Mouse (Mus musculus) heart, embryonic 13.5 days (tissue): Measurements from ENCODE around the gene Ncor1. TPM values are rescaled to one million over a fixed set of nuclear protein-coding genes. Genes with fewer than 3 reads are reported as not detected.
"Not testable (repeated sequence)": the region's sequence is repeated elsewhere in the genome, so short reads cannot be mapped to it uniquely, and the experiment has no call there.

ENCODE experiments used
- ATAC-seq: fragments of 200-750 bp; cut with Nextera tagmentation; 2 replicates; pipeline ENCODE4 v1.8.0; 2017; ENCODE audit warnings: moderate TSS enrichment; ENCODE audit not compliant: insufficient number of reproducible peaks, low FRiP score, low TSS enrichment; ENCODE audit errors: extremely low read depth
- H3K27ac ChIP-seq: fragments of 300-500 bp; sonication (generic); replicated peaks from 2 replicates; pipeline ENCODE4 v1.5.1; 2015; ENCODE audit warnings: moderate library complexity, mild to moderate bottlenecking, inconsistent platforms
- H3K27me3 ChIP-seq: fragments of 300-500 bp; sonication (generic); replicated peaks from 2 replicates; pipeline ENCODE4 v1.6.1; 2015; ENCODE audit warnings: mild to moderate bottlenecking, inconsistent platforms
- H3K36me3 ChIP-seq: fragments of 300-500 bp; sonication (generic); 2 replicates; pipeline ENCODE4 v1.6.1; 2015; ENCODE audit warnings: mild to moderate bottlenecking, inconsistent platforms
- H3K4me1 ChIP-seq: fragments of 300-500 bp; sonication (generic); 2 replicates; pipeline ENCODE4 v1.6.1; 2015; ENCODE audit warnings: inconsistent platforms
- H3K4me2 ChIP-seq: fragments of 300-500 bp; sonication (generic); 2 replicates; pipeline ENCODE4 v1.6.1; 2015; ENCODE audit warnings: inconsistent platforms, mild to moderate bottlenecking, moderate library complexity
- H3K4me3 ChIP-seq: fragments of 300-500 bp; sonication (generic); 2 replicates; pipeline ENCODE4 v1.5.1; 2015; ENCODE audit warnings: moderate library complexity, mild to moderate bottlenecking, inconsistent platforms
- H3K9ac ChIP-seq: fragments of 300-500 bp; sonication (generic); 2 replicates; pipeline ENCODE4 v1.6.1; 2015; ENCODE audit warnings: inconsistent platforms, mild to moderate bottlenecking, moderate library complexity
- H3K9me3 ChIP-seq: fragments of 300-500 bp; sonication (generic); 2 replicates; pipeline ENCODE4 v1.6.1; 2016; ENCODE audit warnings: inconsistent platforms
- WGBS: fragments of 180-500 bp; shearing (Covaris S2); methylation state at CpG from one replicate; pipeline ENCODE4 v1.1.7; 2015; ENCODE audit warnings: mixed read lengths; 5-methylcytosine and 5-hydroxymethylcytosine counted together
- polyA plus RNA-seq: library from polyadenylated mRNA; unstranded; fragments of >200 nt; fragmentation: Nextera tagmentation; extraction: Ambion mirVana; gene quantifications from 2 replicates; pipeline ENCODE4 v1.2.1, GENCODE M21; 2015

The Ncor1 gene
- polyA plus RNA-seq, 1 experiment from 2014 or later = 101 TPM

DNA sequence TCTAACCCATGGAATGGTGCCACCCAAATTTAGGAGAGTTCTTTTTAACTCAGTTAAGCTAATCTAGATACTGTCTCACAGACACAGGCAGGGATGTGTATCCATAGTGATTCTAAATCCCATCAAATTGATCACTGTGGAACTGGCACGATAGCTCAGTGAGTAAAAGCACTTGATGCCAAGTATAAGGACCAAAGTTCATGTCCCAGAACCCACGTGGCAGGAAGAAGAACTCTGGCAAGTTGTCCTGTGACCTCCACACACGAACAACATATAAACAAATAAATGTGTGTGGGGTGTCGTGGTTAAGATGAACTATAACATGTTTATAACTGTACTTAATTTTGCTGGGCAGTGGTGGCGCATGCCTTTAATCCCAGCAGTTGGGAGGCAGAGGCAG lies 21.2 kb upstream of the Ncor1 start:
- Histone ChIP-seq H3K27me3 (no peaks in the 10 kb centered on the region), H3K36me3 (no peaks in the 10 kb centered on the region), H3K4me1 (peaks cover 14% of the 10 kb centered on the region), H3K27ac (no peak overlapping the region), H3K4me3 (no peak overlapping the region), H3K9ac (no peak overlapping the region), H3K9me3 (no peaks in the 10 kb centered on the region), H3K4me2 (no peak overlapping the region)
- ATAC-seq = no peak
- WGBS = 83% methylated on average over 5 of the region's 5 CpGs

DNA sequence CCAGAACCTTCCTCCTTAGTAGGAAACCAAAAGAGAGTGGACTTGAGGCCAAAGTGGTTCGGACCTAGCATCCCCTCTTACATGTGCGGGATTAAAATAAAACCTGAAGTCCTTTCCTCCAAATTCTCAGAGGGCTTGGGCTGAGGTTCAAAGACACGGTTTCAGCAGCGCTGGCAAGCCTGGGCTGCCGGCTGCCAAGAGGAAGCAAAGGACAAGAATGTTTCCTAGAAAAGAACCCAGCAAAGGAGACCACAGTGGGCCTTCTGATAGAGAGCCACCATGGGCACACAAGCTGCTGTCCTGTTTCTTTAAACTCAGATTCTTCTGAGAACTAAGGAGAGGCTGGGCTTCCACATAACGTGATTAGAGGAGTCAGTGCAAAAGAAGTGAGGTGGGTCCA lies 20.6 kb upstream of the Ncor1 start:
- H3K36me3 ChIP-seq = no peaks in the 10 kb centered on the region
- H3K27ac ChIP-seq = 0 out of 2 replicates have a peak overlapping the region, but pooled peaks have one; percentile 21
- no peak overlapping the region for H3K4me3 ChIP-seq
- no peaks in the 10 kb centered on the region for H3K27me3 ChIP-seq
- H3K9ac ChIP-seq = no peak overlapping the region
- 56% methylated on average over 6 of the region's 6 CpGs for WGBS
- no peak for ATAC-seq
- H3K4me2 ChIP-seq = no peak overlapping the region
- H3K4me1 ChIP-seq = peaks cover 14% of the 10 kb centered on the region
- no peaks in the 10 kb centered on the region for H3K9me3 ChIP-seq

DNA sequence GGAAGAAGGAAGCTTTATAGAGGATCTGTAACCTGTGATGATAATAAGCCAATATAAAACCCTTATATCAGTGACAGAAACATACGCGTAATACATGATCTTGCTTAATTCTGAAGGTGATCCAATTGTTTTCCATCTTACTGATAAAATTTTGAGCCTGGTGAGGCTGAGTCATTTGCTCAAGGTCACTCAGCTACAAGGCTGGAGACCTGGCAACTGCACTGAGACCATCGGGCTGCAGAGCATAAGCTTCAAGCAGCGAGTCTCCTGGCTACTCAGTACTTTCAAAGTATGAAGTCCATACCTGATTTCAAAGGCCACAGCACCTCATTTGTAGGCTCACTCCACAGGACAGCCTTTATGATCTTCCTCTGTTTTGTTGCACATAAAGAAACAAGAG lies 17.8 kb upstream of the Ncor1 start:
- Histone ChIP-seq H3K4me2 (no peak overlapping the region), H3K9me3 (no peaks in the 10 kb centered on the region)
- no peak for ATAC-seq

DNA sequence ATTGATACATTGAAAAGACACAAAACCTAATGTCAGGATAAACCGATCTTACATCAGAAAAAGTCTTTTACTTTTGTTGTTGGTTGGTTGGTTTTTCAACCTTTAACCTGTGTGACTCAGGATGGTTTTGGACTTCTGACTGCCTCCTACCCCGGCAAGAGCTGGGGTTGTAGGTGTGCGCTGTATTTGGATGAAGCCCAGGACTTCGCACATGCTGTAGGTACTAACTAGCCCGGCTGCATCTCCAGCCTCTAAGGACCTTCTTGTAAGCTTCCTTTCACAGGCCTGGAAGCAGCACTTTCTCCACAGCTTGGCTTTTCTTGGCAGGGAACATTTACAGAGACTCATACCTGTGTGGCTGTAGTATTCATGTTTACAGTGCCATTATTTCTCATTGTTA lies 15.2 kb upstream of the Ncor1 start:
- H3K36me3 ChIP-seq = no peaks in the 10 kb centered on the region
- no peaks in the 10 kb centered on the region for H3K27me3 ChIP-seq
- WGBS = 87% methylated on average over 5 of the region's 5 CpGs
- no peak overlapping the region for H3K4me3 ChIP-seq
- H3K9ac ChIP-seq = no peak overlapping the region
- H3K4me2 ChIP-seq = no peak overlapping the region
- no peak overlapping the region for H3K27ac ChIP-seq
- H3K4me1 ChIP-seq = peaks cover 6% of the 10 kb centered on the region
- no peak for ATAC-seq
- no peaks in the 10 kb centered on the region for H3K9me3 ChIP-seq

More for the DNA sequence above, 17.8 kb upstream of the Ncor1 start:
- WGBS = 73% methylated on average over 4 of the region's 4 CpGs
- no peaks in the 10 kb centered on the region for H3K36me3 ChIP-seq
- H3K27me3 ChIP-seq = no peaks in the 10 kb centered on the region
- H3K9ac ChIP-seq = no peak overlapping the region
- peaks cover 14% of the 10 kb centered on the region for H3K4me1 ChIP-seq
- H3K4me3 ChIP-seq = no peak overlapping the region
- H3K27ac ChIP-seq = no peak overlapping the region

DNA sequence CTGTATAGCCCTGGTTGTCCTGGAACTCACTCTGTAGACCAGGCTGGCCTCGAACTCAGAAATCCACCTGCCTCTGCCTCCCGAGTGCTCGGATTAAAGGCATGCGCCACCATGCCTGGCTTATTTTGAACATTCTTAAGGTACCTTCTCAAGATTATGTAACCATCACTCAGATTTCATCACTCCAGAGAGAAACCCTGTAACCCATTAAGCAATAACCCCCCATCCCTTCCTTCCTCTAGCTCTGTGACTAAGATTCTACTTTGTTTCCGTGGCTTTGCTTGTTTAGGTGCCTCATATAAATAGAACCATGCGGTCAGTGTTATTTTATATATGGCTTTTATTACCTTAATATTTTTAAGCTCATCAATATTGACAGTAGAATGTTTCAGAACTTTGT lies 12.1 kb upstream of the Ncor1 start:
- no peak overlapping the region for H3K4me2 ChIP-seq
- no peak for ATAC-seq
- no peak overlapping the region for H3K9ac ChIP-seq
- H3K27ac ChIP-seq = no peak overlapping the region
- H3K4me1 ChIP-seq = peaks cover 10% of the 10 kb centered on the region
- H3K36me3 ChIP-seq = no peaks in the 10 kb centered on the region
- no peaks in the 10 kb centered on the region for H3K27me3 ChIP-seq
- WGBS = 88% methylated on average over 6 of the region's 6 CpGs
- H3K9me3 ChIP-seq = no peaks in the 10 kb centered on the region
- H3K4me3 ChIP-seq = no peak overlapping the region

DNA sequence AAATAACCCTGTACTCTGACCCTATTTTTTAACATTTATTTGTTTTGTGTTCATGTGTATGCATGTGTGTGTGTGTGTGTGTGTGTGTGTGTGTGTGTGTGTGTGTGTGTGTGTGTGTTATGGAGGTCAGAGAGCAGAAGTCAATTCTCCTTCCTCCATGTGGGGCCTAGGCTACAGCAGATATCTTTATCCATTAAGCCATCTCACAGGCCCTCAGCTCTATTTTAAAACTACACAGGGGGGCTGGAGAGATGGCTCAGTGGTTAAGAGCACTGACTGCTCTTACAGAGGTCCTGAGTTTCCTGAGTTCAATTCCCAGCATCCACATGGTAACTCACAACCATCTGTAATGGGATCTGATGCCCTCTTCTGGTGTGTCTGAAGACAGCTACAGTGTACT lies 8.9 kb upstream of the Ncor1 start:
- not testable (repeated sequence) for H3K27me3 ChIP-seq, H3K27ac ChIP-seq, H3K9me3 ChIP-seq, H3K36me3 ChIP-seq, H3K4me2 ChIP-seq, ATAC-seq, H3K4me3 ChIP-seq, H3K9ac ChIP-seq
- peaks cover 24% of the 10 kb centered on the region for H3K4me1 ChIP-seq

DNA sequence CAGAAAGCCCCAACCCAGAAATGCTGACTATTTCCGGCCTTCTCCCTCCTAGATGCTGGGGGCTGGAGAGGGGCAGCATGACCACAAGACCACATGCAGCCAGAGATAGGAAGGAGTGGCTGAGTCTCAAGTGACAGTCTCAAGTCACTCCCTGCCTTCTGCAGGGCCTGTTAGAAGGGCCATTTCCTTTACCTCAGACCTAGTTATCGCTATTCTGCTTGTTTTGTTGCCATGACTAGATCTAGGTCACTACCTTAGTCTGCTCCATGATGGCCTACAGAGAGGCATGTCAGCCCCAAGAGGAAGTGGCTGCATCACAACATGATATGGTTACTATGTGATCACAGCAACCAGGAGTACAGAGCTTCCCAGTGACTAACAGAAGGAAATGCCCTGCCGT lies 8.2 kb upstream of the Ncor1 start:
- Histone ChIP-seq H3K9ac (no peak overlapping the region), H3K4me1 (peaks cover 24% of the 10 kb centered on the region), H3K4me3 (no peak overlapping the region), H3K9me3 (no peaks in the 10 kb centered on the region), H3K4me2 (no peak overlapping the region), H3K27ac (no peak overlapping the region; the same call in 1 of the 2 replicates), H3K27me3 (no peaks in the 10 kb centered on the region), H3K36me3 (no peaks in the 10 kb centered on the region)
- ATAC-seq = no peak
- 52% methylated on average over 3 of the region's 3 CpGs for WGBS

GRCm38 (mm10) chr11:62465849-62466248 lies 7.5 kb upstream of the Ncor1 start:
- H3K9me3 ChIP-seq = no peaks in the 10 kb centered on the region
- no peak overlapping the region for H3K4me3 ChIP-seq
- WGBS = 84% methylated on average over 3 of the region's 3 CpGs
- peaks cover 24% of the 10 kb centered on the region for H3K4me1 ChIP-seq
- no peak overlapping the region; the same call in 1 of the 2 replicates for H3K27ac ChIP-seq
- H3K4me2 ChIP-seq = no peak overlapping the region
- no peak overlapping the region for H3K9ac ChIP-seq
- H3K36me3 ChIP-seq = no peaks in the 10 kb centered on the region
- no peaks in the 10 kb centered on the region for H3K27me3 ChIP-seq
- ATAC-seq = no peak

GRCm38 (mm10) chr11:62464696-62465095 lies 6.4 kb upstream of the Ncor1 start:
- Histone ChIP-seq H3K36me3 (no peaks in the 10 kb centered on the region), H3K4me3 (no peak overlapping the region), H3K9ac (no peak overlapping the region), H3K27me3 (no peaks in the 10 kb centered on the region), H3K27ac (no peak overlapping the region), H3K4me2 (peak overlapping the region; percentile 12; the same call in 1 of the 2 replicates), H3K4me1 (peaks cover 24% of the 10 kb centered on the region), H3K9me3 (no peaks in the 10 kb centered on the region)
- no peak for ATAC-seq
- 82% methylated on average over 3 of the region's 3 CpGs for WGBS

GRCm38 (mm10) chr11:62463225-62463915 lies 5.0 kb upstream of the Ncor1 start:
- Histone ChIP-seq H3K4me1 (peaks cover 33% of the 10 kb centered on the region), H3K27ac (no peak overlapping the region), H3K9me3 (no peaks in the 10 kb centered on the region), H3K4me2 (no peak overlapping the region), H3K4me3 (no peak overlapping the region), H3K36me3 (no peaks in the 10 kb centered on the region), H3K9ac (no peak overlapping the region), H3K27me3 (no peaks in the 10 kb centered on the region)
- ATAC-seq = no peak
- 79% methylated on average over 2 of the region's 2 CpGs for WGBS

GRCm38 (mm10) chr11:62462529-62462928 lies 4.2 kb upstream of the Ncor1 start:
- not testable (repeated sequence) for ATAC-seq, H3K4me2 ChIP-seq, H3K4me3 ChIP-seq, H3K36me3 ChIP-seq, H3K27ac ChIP-seq, H3K9me3 ChIP-seq, H3K9ac ChIP-seq, H3K27me3 ChIP-seq
- WGBS = 92% methylated on average over 1 of the region's 1 CpGs
- peaks cover 33% of the 10 kb centered on the region for H3K4me1 ChIP-seq

GRCm38 (mm10) chr11:62458780-62459179 lies 439 bp upstream of the Ncor1 start:
- H3K27me3 ChIP-seq = no peaks in the 10 kb centered on the region
- peak overlapping the region; percentile 99 for H3K27ac ChIP-seq
- ATAC-seq = no peak
- H3K4me2 ChIP-seq = peak overlapping the region; percentile 94
- peak overlapping the region; percentile 95 for H3K4me3 ChIP-seq
- no peaks in the 10 kb centered on the region for H3K9me3 ChIP-seq
- H3K9ac ChIP-seq = peak overlapping the region; percentile 99
- H3K36me3 ChIP-seq = 0 out of 2 replicates have a peak, but pooled peaks cover 2% of the 10 kb centered on the region
- H3K4me1 ChIP-seq = peaks cover 22% of the 10 kb centered on the region
- WGBS = under 1% methylated on average over 9 of the region's 9 CpGs
